Mouse (Mus musculus) liver, embryonic 14.5 days (tissue): ENCODE measurements around the gene Osbpl6.

ENCODE experiments used
- CTCF ChIP-seq: IDR thresholded peaks from 2 replicates; pipeline ENCODE4 v1.5.1; 2016; ENCODE audit warnings: antibody characterized with exemption, low read depth, control low read depth
- EP300 ChIP-seq: IDR thresholded peaks from 2 replicates; pipeline ENCODE4 v1.6.1; 2016; ENCODE audit warnings: antibody characterized with exemption, low read depth

GRCm38 (mm10) chr2:76606704-76607103 lies 200.4 kb downstream of the Osbpl6 start:
- TF ChIP-seq CTCF (no peak), EP300 (no peak)
